Mouse (Mus musculus): Measurements from ENCODE around the gene Vti1a.

GRCm38 (mm10) chr19:55474225-55474624, 158.1 kb downstream of the Vti1a start:
- no peak for TF ChIP-seq POLR2A (IDR thresholded peaks at IDR 0.05; ENCODE audit: low read depth, low read length)
- TF ChIP-seq CTCF (IDR thresholded peaks at IDR 0.05; ENCODE audit: borderline replicate concordance, insufficient read depth, low read length), result no peak
